Mouse (Mus musculus) heart, adult 8-10 months (tissue): Measurements from ENCODE around the gene Olfr1308. TPM values are rescaled to one million over a fixed set of nuclear protein-coding genes. Genes with fewer than 3 reads are reported as not detected.

Experiments
- DNase-seq: peaks from one replicate; pipeline ENCODE4 v3.0.0; 2022; ENCODE audit warnings: low spot score
- total RNA-seq, 4 experiments: library from RNA; stranded (reverse); gene quantifications; 2 replicates each; pipeline ENCODE4 v1.2.4; 2022

Olfr1308 gene
- not detected for total RNA-seq

- no peak for DNase-seq
Measured at GRCm38 (mm10) chr2:111964844-111965243, at the start of gene Olfr1308. Gene Olfr1308, minus strand, starts transcription at chr2:111964944.

GRCm38 (mm10) chr2:112012608-112013007 lies 47.9 kb upstream of the Olfr1308 start, which contains the start of gene Olfr1310:
Gene Olfr1310, minus strand, starts transcription at chr2:112012708.
- no peak for DNase-seq

GRCm38 (mm10) chr2:111990181-111990580 lies 25.4 kb upstream of the Olfr1308 start, which contains the start of gene Olfr1309:
Gene Olfr1309, minus strand, starts transcription at chr2:111990281.
- no peak for DNase-seq

- DNase-seq, result no peak
Measured at GRCm38 (mm10) chr2:111949340-111949739, 15.4 kb downstream of the Olfr1308 start, which contains the start of gene Olfr1307. Gene Olfr1307, minus strand, starts transcription at chr2:111949440.

- no peak for DNase-seq
Measured at GRCm38 (mm10) chr2:111916171-111916570, 48.6 kb downstream of the Olfr1308 start, which contains the start of gene Olfr1306. Gene Olfr1306, minus strand, starts transcription at chr2:111916271.

Other genes starting within 250 kb of the Olfr1308 start
- not detected for gene Olfr1301, start 213.9 kb downstream of the Olfr1308 start, total RNA-seq
- gene Olfr1302, start 187.5 kb downstream of the Olfr1308 start, total RNA-seq, result not detected
- not detected for gene Olfr1303, start 144.6 kb downstream of the Olfr1308 start, total RNA-seq
- not detected for gene Olfr1305, start 87.8 kb downstream of the Olfr1308 start, total RNA-seq
- not detected for gene Olfr1306, start 48.7 kb downstream of the Olfr1308 start, total RNA-seq
- gene Olfr1307, start 15.5 kb downstream of the Olfr1308 start, total RNA-seq, result under 1 TPM in 1 of 4 experiments, not detected in 3; under 0.01 TPM
- gene Olfr1309, start 25.3 kb upstream of the Olfr1308 start, total RNA-seq, result not detected
- gene Olfr1310, start 47.8 kb upstream of the Olfr1308 start, total RNA-seq, result not detected
- not detected for gene Olfr1311, start 59.5 kb upstream of the Olfr1308 start, total RNA-seq
- gene Olfr1312, start 85.3 kb upstream of the Olfr1308 start, total RNA-seq, result not detected
- not detected for gene Olfr1313, start 112.9 kb upstream of the Olfr1308 start, total RNA-seq
- gene Olfr1314, start 131.8 kb upstream of the Olfr1308 start, total RNA-seq, result not detected
- gene Olfr1315-ps1, start 150.5 kb upstream of the Olfr1308 start, total RNA-seq, result not detected
- not detected for gene Olfr1316, start 170.0 kb upstream of the Olfr1308 start, total RNA-seq
- not detected for gene Olfr1317, start 175.4 kb upstream of the Olfr1308 start, total RNA-seq
- gene Olfr1318, start 189.3 kb upstream of the Olfr1308 start, total RNA-seq, result not detected